15 mouse cellular contexts compared by ENCODE assay signal in the genomic region with DNA sequence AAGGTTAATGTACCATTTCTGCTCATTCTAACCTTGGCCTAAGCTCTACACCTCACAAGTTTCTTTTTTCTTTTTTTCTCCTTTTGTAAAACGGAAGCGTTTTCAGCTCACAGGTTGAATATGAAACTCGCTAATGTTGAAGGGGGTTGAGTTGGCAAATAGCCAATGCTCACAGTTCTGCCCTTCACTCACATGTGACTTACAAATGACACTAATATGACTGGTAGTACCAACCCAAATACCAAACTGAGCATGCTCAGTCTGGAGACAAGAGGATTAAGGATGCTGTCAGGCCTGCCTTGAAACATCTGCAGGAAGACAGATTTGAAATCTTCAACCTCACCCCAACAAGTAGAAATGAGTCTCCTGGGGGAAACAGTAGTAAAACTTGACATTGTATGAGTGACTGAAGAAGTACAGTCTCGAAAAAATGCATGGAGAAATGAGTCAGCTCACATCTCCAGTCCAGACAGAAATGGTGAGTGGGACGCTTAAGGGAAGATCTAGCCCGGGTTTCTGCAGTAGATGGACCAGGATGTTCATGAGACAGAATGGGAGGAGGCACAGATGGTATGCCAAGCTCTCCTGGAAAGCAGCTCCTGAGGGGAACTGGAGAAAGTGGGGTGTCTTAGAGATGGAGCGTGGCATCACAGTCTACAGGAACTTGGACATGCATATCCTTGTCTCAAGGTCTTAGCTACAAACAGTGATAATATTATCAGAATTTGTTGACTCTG.
A peak's percentile ranks its signal among the peaks of the same experiment; 100 is the strongest.
DNase-seq lines count a peak whose midpoint lies in the region; ATAC-seq and TF ChIP-seq lines count a peak whose summit lies in the region.
"Had no signal": no experiment of that assay in that cellular context is flagged by ENCODE, and none has a peak within 500 bp of the region (broad histone marks: within the 10 kb centered on the region; RNA-seq: fewer than 3 reads in every experiment).

No protein-coding gene starts in this region.

- peak overlapping the region; percentile 17 for H3K27ac ChIP-seq in heart, embryonic 10.5 days
- H3K27ac ChIP-seq in embryonic fibroblast, embryonic 13.5 days (ENCODE audit: insufficient read depth, low read length): 0 out of 2 replicates have a peak overlapping the region, but pooled peaks have one; percentile 19
- no peak overlapping the region for H3K27ac ChIP-seq in liver, postnatal 0 days (ENCODE audit: low read depth)
- H3K27ac ChIP-seq: limb, embryonic 13.5 days; neural tube, embryonic 15.5 days had no signal

- WGBS in heart, embryonic 10.5 days: 78% methylated on average over 7 of the region's 7 CpGs
- WGBS in liver, postnatal 0 days (ENCODE audit: insufficient replicate concordance): 65% methylated on average over 7 of the region's 7 CpGs

- no peaks in the 10 kb centered on the region for H3K36me3 ChIP-seq in heart, embryonic 10.5 days
- no peaks in the 10 kb centered on the region for H3K36me3 ChIP-seq in liver, postnatal 0 days (replicated peaks; ENCODE audit: insufficient read depth, low read length)
- H3K36me3 ChIP-seq: embryonic facial prominence, embryonic 13.5 days; limb, embryonic 13.5 days; neural tube, embryonic 15.5 days had no signal

- no peak overlapping the region for H3K9ac ChIP-seq in liver, postnatal 0 days (replicated peaks)
- H3K9ac ChIP-seq: embryonic facial prominence, embryonic 13.5 days; limb, embryonic 13.5 days; neural tube, embryonic 15.5 days had no signal

- H3K4me1 ChIP-seq in heart, embryonic 10.5 days: peaks cover 51% of the 10 kb centered on the region
- peaks cover 16% of the 10 kb centered on the region for H3K4me1 ChIP-seq in embryonic fibroblast, embryonic 13.5 days (ENCODE audit: control insufficient read depth, insufficient read depth, low read length)
- H3K4me1 ChIP-seq in liver, postnatal 0 days (ENCODE audit: insufficient read depth): peaks cover 49% of the 10 kb centered on the region

- H3K27me3 ChIP-seq in heart, embryonic 10.5 days (ENCODE audit: insufficient read depth, poor library complexity, severe bottlenecking): peaks cover 8% of the 10 kb centered on the region
- 0 out of 2 replicates have a peak, but pooled peaks cover 5% of the 10 kb centered on the region for H3K27me3 ChIP-seq in liver, postnatal 0 days (ENCODE audit: insufficient read depth, low read length)
- H3K27me3 ChIP-seq: embryonic facial prominence, embryonic 13.5 days; limb, embryonic 13.5 days had no signal

- no peak for TF ChIP-seq CTCF in embryonic fibroblast, embryonic 13.5 days (IDR thresholded peaks at IDR 0.05; ENCODE audit: borderline replicate concordance, insufficient read depth, low read length)
- TF ChIP-seq CTCF in liver, postnatal 0 days (IDR thresholded peaks at IDR 0.05; ENCODE audit: low read depth): no peak

- no peak for TF ChIP-seq POLR2A in embryonic fibroblast, embryonic 13.5 days (IDR thresholded peaks at IDR 0.05; ENCODE audit: low read depth, low read length)

- TF ChIP-seq EP300 in liver, postnatal 0 days (IDR thresholded peaks at IDR 0.05; ENCODE audit: low read depth): no peak

- no peak for DNase-seq in heart, embryonic 10.5 days (ENCODE audit: low spot score)
- no peak for DNase-seq in heart, postnatal 14 days
- DNase-seq in 3T3-L1 (ENCODE audit: low read depth, low spot score): peak; percentile 30
- no peak for DNase-seq in liver, postnatal 0 days
- no peak for DNase-seq in cerebellum, postnatal 4 days (ENCODE audit: low spot score in 2 of 2)
- DNase-seq in embryo, embryonic 9.5 days (ENCODE audit: extremely low spot score): no peak
- DNase-seq in ovary, postnatal 14 days (ENCODE audit: low spot score): no peak
- DNase-seq: B cell, adult 2 months; thymus, adult 2 months had no signal

- no peak overlapping the region for H3K4me3 ChIP-seq in heart, embryonic 10.5 days
- H3K4me3 ChIP-seq in embryonic fibroblast, embryonic 13.5 days (ENCODE audit: insufficient read depth, low read length): no peak overlapping the region
- no peak overlapping the region for H3K4me3 ChIP-seq in liver, postnatal 0 days (ENCODE audit: low read depth, low read length)
- H3K4me3 ChIP-seq: embryonic facial prominence, embryonic 13.5 days; limb, embryonic 13.5 days; megakaryocyte, embryonic 14.5 days; neural tube, embryonic 15.5 days had no signal

- no peaks in the 10 kb centered on the region for H3K9me3 ChIP-seq in heart, embryonic 10.5 days
- no peaks in the 10 kb centered on the region for H3K9me3 ChIP-seq in liver, postnatal 0 days (ENCODE audit: low read length)
- H3K9me3 ChIP-seq: embryonic facial prominence, embryonic 13.5 days; limb, embryonic 13.5 days; megakaryocyte, embryonic 14.5 days; neural tube, embryonic 15.5 days had no signal

- ATAC-seq in liver, postnatal 0 days: no peak
- ATAC-seq: forebrain, embryonic 14.5 days had no signal

- H3K4me2 ChIP-seq in liver, postnatal 0 days (ENCODE audit: low read depth, low read length): peak overlapping the region; percentile 32
- H3K4me2 ChIP-seq: embryonic facial prominence, embryonic 13.5 days; limb, embryonic 13.5 days; neural tube, embryonic 15.5 days had no signal

- intact Hi-C loops in heart, postnatal 14 days (cut with DNase I): loop anchor here (2.0 to 10.0 kb wide), 2 partner anchors 121 to 181 kb away; a partner anchor contains a TSS
